Mouse (Mus musculus) erythroid progenitor cell, adult 5-6 weeks (primary cell): ENCODE measurements around the gene Rab11fip5. TPM values are rescaled to one million over a fixed set of nuclear protein-coding genes. Genes with fewer than 3 reads are reported as not detected.

Experiments used
- ATAC-seq: replicated peaks from 2 replicates; pipeline ENCODE4 v1.8.0; 2016; ENCODE audit warnings: moderate number of reproducible peaks, mild to moderate bottlenecking, moderate TSS enrichment, inconsistent platforms; ENCODE audit not compliant: poor library complexity, low FRiP score, severe bottlenecking
- total RNA-seq, 2 experiments: library from RNA; stranded (forward) in 1 of 2; stranded (reverse) in 1 of 2; fragments of 150-400 nt in 1 of 2; fragments of 186-747, 209-891 nt in 1 of 2; gene quantifications; 2 replicates each; pipeline versions ENCODE4 v1.2.3 to v1.2.4; 2015 to 2017; ENCODE audit warnings: low replicate concordance in 2 of 2

Rab11fip5 gene
- total RNA-seq, 2 experiments from 2014 or later: 0.84 to 3.6 TPM

DNA sequence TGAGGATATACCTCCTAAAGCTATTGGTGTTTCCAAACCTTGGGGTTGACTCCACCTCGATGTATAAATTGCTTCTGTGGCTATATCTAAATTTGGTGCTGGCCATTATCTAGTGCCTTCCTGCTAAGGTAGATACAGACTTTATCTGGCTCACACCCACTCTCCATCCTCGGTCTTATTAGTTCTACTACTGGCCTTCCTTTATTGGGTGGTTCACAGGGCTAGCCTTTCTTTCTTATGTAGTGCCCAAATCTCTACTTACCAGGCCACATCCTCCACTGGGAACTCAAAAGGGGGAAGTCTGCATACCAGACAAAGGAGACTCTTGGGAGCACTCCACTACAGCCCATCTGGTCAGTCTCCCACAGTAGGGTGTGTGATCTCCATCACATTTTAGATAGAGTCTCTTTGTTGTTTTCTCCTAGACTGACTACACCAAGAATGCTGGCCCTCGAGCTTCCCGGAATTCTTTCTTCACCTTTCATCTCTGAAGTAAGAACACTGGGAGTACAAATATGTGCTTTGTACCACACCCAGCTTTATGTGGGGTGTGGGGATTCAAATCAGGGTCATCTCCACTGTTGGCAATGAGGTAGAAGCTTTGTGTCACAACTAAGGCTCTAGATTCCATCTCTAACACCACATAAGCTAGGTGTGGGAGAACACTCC, 2.8 kb upstream of the Rab11fip5 start:
- no peak for ATAC-seq

- peak; percentile 93 for ATAC-seq
Measured at GRCm38 (mm10) chr6:85374734-85375114, 290 bp upstream of the Rab11fip5 start.

DNA sequence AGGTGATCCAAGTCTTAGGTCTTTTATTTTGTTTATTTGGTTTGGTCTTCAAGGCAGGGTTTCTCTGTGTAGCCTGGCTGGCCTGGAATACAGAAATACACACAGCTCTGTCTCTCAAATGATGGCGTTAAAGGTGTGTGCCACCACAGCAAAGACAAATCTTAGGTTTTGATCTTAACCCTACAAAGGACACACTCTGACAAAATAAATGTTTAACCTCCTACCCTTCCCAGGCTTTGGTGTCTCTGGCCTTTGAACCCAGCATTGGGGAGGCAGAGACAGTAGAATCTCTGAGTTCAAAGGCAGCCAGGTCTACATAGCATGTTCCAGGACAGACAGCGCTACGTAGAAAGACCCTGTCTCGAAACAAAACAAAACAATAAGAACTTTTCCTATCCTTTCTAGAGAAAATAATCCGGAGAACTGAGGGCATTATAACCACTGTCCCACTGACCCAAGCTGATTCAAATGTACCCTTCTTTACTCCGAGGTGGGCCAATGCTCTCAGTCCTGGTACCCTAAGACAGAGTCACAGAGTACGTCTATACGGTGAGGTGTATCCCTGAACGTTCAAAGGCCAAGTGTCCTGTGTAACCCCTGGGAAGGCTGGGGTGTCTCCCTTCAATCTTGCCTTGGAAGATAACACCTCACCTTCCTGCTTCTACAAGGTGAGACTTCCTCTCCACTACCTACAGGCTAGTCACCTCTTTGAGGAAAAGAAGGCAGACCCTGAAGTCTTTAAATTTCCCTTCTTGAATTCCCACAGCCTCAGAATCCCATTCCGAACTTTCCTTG, 1.2 kb downstream of the Rab11fip5 start:
- ATAC-seq: no peak

- no peak for ATAC-seq
Measured at GRCm38 (mm10) chr6:85372496-85372895, 1.9 kb downstream of the Rab11fip5 start.

DNA sequence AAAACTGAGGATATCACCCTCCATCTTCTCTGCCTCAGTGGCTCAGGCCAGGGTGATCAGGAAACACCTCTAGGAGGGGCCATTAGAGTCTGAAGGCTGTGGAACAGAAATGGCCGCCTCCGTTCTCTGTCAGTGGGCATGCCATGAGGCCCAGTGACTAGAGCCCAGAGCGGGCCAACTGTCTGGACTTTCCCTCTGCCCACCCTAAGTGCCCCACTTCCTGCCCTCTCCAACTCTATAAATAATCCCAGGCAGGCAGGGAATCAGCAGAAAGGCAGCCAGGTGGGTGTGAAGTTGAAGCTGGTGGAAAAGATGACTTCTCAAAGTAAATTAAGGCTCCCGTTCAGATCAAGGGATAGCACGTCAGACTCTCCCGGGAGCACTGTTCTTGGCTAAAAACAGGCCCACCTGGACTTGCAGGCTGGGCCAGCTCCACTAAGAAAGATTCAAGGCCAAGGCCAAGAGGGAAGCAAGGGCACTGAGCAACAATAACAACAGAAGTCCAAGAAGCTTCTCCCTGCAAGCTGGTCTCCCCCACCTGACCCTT, 2.5 kb downstream of the Rab11fip5 start:
- no peak for ATAC-seq

DNA sequence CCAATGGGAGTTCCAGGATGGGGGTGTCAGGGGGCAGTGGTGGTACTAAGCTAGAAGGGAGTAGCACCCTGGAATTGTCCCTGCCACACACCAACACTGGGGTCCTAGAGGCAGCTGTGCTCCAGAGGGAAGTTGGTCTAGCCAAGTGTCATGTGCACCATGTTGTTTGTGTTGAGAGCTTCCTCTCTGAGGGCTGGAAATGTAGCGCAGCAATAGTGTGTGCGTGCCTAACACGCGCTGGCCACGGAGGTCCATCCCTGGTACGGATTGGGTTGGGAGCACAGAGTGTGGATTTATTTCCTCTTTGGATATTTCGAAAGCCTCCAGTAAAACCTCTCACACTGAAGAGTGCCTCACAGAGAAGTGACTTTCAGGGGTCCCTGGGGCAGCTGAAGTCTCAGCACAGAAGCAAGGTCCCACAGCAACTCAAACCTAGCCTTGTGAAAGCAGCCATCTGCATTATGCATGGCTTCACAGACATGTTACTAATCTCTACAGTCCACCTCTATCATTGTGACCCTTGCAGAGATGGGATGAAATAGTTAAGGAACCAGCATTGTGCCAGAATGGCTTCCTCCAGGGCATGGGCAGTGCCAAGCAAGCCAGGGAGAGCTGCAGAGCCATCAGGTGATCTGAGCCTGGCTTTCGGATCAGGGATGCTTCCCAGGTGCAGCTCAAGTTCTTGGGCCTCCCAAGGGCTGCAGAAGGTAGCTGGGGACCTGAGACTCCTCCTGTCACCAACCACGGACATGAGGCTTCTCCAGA, 3.6 kb downstream of the Rab11fip5 start:
- ATAC-seq: no peak

DNA sequence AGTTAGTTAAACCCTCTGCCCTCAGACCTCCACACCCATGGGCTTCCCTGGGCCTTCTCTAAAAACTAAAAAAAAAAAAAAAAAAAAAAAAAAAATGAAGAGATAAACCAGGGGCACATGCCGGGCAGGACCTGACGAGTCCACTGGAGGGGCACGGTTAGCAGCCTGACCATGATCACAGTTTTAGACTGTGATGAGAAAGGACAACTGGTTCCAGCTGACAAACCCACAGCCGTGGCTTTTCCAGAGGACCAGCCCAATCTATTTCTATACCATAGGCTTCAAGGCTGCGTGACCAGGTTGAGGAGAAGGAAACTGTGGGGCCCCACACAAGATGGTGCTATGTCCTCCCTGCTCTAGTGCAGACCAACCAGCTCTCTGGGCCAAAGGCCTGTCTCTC, 4.4 kb downstream of the Rab11fip5 start:
- ATAC-seq: no peak

DNA sequence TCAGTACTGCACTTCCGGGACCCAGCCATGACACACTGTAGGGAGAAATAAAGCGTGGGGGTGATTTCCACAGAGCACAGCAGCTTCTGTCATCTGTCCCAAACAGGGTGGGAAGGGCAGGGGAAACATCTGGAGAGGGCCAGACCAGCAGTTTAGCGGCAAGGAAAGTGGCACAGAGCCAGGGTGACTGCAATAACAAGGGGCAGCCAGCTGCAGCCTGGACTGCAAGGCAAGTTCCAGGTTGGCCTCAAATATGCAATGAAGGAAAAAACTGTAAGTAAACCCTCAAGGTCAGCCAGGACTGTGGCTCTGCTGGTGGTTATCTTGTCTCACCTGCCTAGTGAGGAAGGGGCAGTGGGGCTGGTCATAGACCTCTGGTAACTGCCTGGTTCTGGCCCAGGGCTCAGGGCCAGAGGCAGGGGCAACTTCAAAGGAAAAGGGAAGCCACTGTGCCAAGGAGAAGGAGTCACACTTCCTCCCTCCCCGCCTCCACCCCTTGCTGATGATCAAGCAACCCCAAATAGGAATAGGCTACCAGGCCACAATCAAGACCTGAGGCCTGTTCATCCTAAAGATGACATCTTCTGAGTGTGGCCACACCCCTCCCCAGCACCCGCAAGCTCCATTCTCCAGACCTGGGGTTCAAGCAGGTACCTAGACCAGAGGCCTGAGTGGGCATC, 5.1 kb downstream of the Rab11fip5 start:
- no peak for ATAC-seq

DNA sequence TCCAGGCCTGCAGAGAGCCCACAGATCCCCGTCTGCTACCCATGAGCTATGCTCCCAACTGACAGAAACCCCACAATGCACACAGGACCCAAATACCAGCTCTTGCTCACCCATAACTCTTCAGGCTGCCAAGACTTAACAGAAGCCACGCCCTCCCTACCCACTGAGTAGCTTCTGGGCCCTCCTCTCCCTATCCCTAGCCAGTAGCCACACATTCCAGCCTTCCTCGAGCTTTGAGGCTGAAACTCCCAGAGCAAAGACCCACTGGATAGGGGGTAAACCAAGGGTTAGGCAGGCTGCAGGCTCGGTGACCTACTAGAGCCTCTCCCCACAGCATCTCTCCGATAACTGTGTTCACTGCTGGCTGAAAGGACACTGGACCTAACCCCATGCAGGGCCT, 5.7 kb downstream of the Rab11fip5 start:
- ATAC-seq: no peak

- no peak for ATAC-seq
Measured at GRCm38 (mm10) chr6:85368166-85368565, 6.3 kb downstream of the Rab11fip5 start.

DNA sequence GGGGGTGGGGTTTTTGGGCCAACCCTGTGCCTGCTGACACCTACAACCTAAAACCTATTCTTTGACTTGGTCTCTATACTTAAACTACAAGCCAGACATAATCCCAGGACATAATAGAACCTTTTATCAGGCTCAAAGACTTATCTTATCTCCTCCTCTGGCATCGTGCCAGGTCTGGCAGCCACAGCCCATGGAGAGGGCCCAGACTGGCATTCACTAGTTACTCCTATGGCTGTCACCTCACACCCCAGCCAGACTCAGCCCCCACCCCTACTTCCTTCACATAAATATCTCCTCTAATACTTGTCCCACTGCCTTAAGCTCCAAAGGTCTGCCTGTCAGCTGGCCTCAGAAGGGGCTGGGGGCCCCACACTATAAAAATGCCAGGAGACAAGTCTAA, 8.0 kb downstream of the Rab11fip5 start:
- no peak for ATAC-seq

- no peak for ATAC-seq
Measured at GRCm38 (mm10) chr6:85364439-85364838, 10.0 kb downstream of the Rab11fip5 start.

GRCm38 (mm10) chr6:85363906-85364260, 10.6 kb downstream of the Rab11fip5 start:
- no peak for ATAC-seq

DNA sequence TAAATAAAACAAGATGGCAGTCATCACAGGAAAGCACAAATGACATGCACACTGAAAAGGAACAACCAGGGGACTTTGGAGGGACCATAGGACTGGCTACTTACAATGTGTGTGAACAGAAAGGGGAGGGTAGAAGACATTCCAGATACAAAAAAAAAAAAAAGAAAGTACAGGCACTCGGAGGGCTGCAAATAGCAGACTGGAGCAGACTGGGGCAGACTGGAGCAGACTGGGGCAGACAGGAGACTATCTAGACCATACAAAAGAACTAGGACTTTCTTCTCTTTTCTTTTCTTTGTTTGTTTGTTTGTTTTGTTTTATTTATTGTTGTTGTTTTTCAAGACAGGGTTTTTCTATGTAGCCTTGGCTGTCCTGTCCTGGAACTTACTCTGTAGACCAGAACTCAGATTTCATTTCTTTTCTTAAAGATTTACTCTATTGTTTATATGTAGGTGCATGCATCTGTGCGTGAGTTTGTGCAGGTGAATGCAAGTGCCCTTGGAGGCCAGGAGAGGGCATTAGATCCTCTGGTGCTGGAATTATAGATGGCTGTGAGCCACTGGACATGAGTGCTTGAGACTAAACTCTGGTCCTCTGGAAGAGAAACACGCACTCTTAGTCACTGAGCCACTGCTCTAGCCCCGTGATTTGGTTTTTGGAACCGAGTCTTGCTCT, 11.1 kb downstream of the Rab11fip5 start:
- no peak for ATAC-seq

DNA sequence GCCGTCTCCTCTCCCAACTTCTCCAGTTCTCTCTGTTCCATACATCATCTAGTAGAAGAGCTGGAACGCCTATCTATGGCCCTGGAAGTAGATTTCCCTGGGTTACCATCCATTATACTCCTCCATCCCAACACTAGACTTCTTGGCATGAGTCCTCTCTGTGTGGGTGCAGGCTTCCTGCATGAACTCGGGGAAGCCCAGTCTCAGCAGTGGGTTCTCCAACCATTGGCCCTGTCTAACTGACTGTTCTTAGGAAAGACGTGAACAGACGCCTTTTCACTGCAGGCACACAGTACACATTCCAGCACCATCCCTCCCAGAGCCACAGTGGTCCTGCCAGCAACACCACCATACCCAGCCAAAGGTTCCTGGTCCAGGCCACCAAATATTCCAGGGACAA, 11.8 kb downstream of the Rab11fip5 start:
- no peak for ATAC-seq

DNA sequence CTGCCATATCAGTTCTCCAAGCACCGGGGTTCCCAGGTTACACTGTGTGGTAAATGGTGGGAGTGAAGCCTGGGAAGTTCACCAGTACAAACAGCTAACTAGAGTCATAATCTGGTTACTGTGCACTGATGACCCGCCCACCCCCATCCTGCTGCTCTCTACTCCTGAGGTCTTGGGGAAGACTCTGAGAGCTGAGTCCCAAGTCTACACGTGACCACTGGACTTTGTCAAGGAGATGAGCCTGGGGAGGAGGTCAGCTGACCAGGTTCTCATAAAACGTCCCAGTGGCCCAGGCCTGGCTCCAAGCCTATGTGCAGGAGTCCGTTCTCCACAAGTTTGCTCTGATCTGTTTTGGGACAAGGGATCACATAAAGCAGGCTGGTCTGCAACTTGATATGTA, 14.1 kb downstream of the Rab11fip5 start:
- no peak for ATAC-seq

DNA sequence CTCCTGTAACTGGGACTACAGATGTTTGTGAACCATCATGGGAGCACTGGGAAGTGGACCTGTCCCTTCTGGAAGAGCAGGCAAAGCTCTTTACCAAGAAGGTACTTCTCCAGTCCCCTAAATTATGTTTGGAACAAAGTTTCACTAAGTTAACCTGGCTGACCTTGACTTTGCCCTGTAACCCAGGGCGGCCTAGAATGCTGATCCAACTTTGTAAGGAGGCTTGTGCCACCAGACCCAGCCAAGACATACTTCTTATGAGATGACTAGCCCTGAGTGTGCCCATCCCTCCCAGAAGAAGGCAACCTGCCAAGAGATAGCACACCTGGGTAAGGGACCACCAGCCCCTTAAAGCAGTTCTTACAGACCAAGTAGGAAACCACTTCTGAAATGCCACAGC, 15.6 kb downstream of the Rab11fip5 start:
- ATAC-seq: no peak

DNA sequence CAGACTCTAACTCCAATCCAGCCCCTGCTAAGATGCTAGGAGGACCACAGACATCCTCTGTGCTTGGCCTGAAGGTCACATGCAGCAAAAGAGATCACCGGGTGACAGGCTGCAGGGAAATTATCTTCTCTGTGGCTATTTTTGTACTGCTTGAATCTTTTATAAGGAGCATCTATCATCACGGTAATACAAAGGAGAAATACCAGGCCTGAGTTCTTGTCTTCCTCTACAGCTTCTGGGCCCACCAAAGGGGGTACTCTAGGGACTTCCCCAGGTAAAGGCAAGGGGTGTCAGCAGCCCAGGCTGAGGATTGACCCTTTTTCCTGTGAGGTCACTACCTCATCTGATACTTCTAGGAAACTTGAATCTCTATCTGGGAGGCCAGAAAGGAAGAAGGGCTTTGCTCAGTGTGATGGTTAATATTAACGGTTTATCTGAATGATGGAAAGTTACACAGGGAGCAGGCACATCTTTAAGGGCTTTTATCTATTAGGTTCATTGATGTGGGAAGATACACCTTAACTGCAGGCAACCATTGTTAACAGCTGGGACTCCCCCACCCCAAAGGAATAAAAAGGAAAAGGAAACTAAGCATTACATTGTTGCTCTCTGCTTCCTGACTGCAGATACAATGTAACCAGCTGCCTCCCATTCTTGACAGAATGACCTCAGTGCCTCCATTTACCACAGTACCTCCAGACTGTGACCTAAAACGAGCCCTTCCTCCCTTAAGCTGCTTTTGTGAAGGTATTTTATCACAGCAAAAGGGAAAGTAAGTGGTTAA, 17.6 kb downstream of the Rab11fip5 start:
- no peak for ATAC-seq

DNA sequence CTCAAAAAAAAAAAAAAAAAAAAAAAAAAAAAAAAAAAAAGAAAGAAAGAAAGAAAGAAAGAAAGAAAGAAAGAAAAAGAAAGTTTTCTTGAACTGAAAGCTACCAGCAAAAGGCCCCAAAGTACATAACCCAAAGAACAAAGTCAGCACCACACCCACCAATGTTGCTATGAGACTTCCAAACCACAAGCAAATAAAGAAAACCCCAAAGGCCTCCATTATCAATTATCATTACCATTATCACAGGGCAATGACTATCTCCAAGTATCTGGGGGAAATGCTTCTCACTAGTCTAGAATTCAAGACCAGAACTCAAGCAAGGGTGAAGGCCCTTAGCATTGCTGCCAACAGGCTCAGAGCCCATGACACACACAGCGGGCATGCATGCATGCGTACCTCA, 18.7 kb downstream of the Rab11fip5 start:
- ATAC-seq: no peak
